Mouse (Mus musculus): ENCODE data around the gene Usp46. TPM values are rescaled to one million over a fixed set of nuclear protein-coding genes. Genes with fewer than 3 reads are reported as not detected.
A peak's percentile ranks its signal among the peaks of the same experiment; 100 is the strongest.

Usp46 gene
- polyA plus RNA-seq (2014; fragmentation: Nextera tagmentation; extraction: Ambion mirVana): 53.1 and 60.0 TPM in 2 replicates

- H3K9ac ChIP-seq (replicated peaks; ENCODE audit: low read length): peak within 1 kb of the TSS; percentile 69
- ATAC-seq (replicated peaks; ENCODE audit: insufficient number of reproducible peaks, low FRiP score, low TSS enrichment, low read depth): peak; percentile 89
- under 1% methylated on average over 55 of the region's 89 CpGs for WGBS
Observed at GRCm38 (mm10) chr5:74067831-74068713, at the start of gene Usp46. Gene Usp46, minus strand, starts transcription at chr5:74068431.

GRCm38 (mm10) chr5:74113961-74114689 lies 45.9 kb upstream of the Usp46 start:
- ATAC-seq (replicated peaks; ENCODE audit: insufficient number of reproducible peaks, low FRiP score, low TSS enrichment, low read depth) (no peak), DNase-seq (ENCODE audit: low spot score) (no peak)
- H3K9me3 ChIP-seq (replicated peaks; ENCODE audit: control insufficient read depth, low read length): no peaks in the 10 kb centered on the region
- WGBS: 84% methylated on average over 7 of the region's 7 CpGs
- no peak overlapping the region for H3K27ac ChIP-seq (replicated peaks; ENCODE audit: low read depth, low read length)
- H3K27me3 ChIP-seq (ENCODE audit: control insufficient read depth, insufficient read depth, low read length): no peaks in the 10 kb centered on the region
- H3K9ac ChIP-seq (replicated peaks; ENCODE audit: low read length): no peak overlapping the region
- H3K36me3 ChIP-seq (replicated peaks; ENCODE audit: control insufficient read depth, insufficient read depth, low read depth, low read length): no peaks in the 10 kb centered on the region
- H3K4me3 ChIP-seq (ENCODE audit: low read depth, low read length): no peak overlapping the region
- H3K4me2 ChIP-seq (ENCODE audit: low read depth, low read length): no peak overlapping the region
- H3K4me1 ChIP-seq (ENCODE audit: control insufficient read depth, insufficient read depth, low read length): no peaks in the 10 kb centered on the region

More at GRCm38 (mm10) chr5:74067831-74068713, at the start of gene Usp46:
- H3K9me3 ChIP-seq (replicated peaks; ENCODE audit: control insufficient read depth, low read length): no peaks in the 10 kb centered on the region
- no peaks in the 10 kb centered on the region for H3K27me3 ChIP-seq (ENCODE audit: control insufficient read depth, insufficient read depth, low read length)
- H3K36me3 ChIP-seq (replicated peaks; ENCODE audit: control insufficient read depth, insufficient read depth, low read depth, low read length): no peaks in the 10 kb centered on the region
- DNase-seq (ENCODE audit: low spot score): peak; percentile 83
- peak within 1 kb of the TSS; percentile 94 for H3K27ac ChIP-seq (replicated peaks; ENCODE audit: low read depth, low read length)
- H3K4me3 ChIP-seq (ENCODE audit: low read depth, low read length): peak within 1 kb of the TSS; percentile 90
- H3K4me2 ChIP-seq (ENCODE audit: low read depth, low read length): peak within 1 kb of the TSS; percentile 53
- H3K4me1 ChIP-seq (ENCODE audit: control insufficient read depth, insufficient read depth, low read length): 0 out of 2 replicates have a peak, but pooled peaks cover 2% of the 10 kb centered on the region

DNA sequence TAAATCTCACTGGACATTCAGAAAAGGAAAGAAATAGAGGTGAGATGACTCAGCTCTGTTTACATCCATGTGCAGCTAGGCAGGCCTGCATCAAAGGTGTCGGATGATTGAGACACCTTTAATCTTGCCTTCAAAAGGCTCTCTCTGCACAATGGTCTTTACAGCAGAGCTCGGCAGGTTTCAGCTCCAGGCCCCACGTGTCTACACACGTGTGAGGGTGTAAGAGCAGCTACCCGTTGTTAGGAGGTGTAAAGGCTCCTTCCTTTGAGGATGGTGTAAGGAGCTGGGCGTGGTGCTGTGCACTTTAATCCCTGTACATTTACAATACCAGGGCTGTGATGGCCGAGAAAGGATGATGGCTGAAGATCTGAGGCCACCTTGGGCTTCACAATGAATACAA lies 37.2 kb upstream of the Usp46 start:
- H3K9ac ChIP-seq (replicated peaks; ENCODE audit: low read length): no peak overlapping the region
- WGBS: 71% methylated on average over 7 of the region's 7 CpGs
- no peak overlapping the region for H3K27ac ChIP-seq (replicated peaks; ENCODE audit: low read depth, low read length)
- no peak overlapping the region for H3K4me2 ChIP-seq (ENCODE audit: low read depth, low read length)
- no peaks in the 10 kb centered on the region for H3K36me3 ChIP-seq (replicated peaks; ENCODE audit: control insufficient read depth, insufficient read depth, low read depth, low read length)
- no peaks in the 10 kb centered on the region for H3K9me3 ChIP-seq (replicated peaks; ENCODE audit: control insufficient read depth, low read length)
- no peak overlapping the region for H3K4me3 ChIP-seq (ENCODE audit: low read depth, low read length)
- H3K27me3 ChIP-seq (ENCODE audit: control insufficient read depth, insufficient read depth, low read length): no peaks in the 10 kb centered on the region
- DNase-seq (ENCODE audit: low spot score): no peak
- H3K4me1 ChIP-seq (ENCODE audit: control insufficient read depth, insufficient read depth, low read length): no peaks in the 10 kb centered on the region
- ATAC-seq (replicated peaks; ENCODE audit: insufficient number of reproducible peaks, low FRiP score, low TSS enrichment, low read depth): no peak

GRCm38 (mm10) chr5:74101761-74102160 lies 33.5 kb upstream of the Usp46 start:
- Histone ChIP-seq H3K9ac (replicated peaks; ENCODE audit: low read length) (no peak overlapping the region), H3K27me3 (ENCODE audit: control insufficient read depth, insufficient read depth, low read length) (no peaks in the 10 kb centered on the region), H3K4me3 (ENCODE audit: low read depth, low read length) (no peak overlapping the region), H3K27ac (replicated peaks; ENCODE audit: low read depth, low read length) (no peak overlapping the region), H3K36me3 (replicated peaks; ENCODE audit: control insufficient read depth, insufficient read depth, low read depth, low read length) (no peaks in the 10 kb centered on the region), H3K4me2 (ENCODE audit: low read depth, low read length) (no peak overlapping the region), H3K9me3 (replicated peaks; ENCODE audit: control insufficient read depth, low read length) (no peaks in the 10 kb centered on the region), H3K4me1 (ENCODE audit: control insufficient read depth, insufficient read depth, low read length) (no peaks in the 10 kb centered on the region)
- DNase-seq (ENCODE audit: low spot score) (no peak), ATAC-seq (replicated peaks; ENCODE audit: insufficient number of reproducible peaks, low FRiP score, low TSS enrichment, low read depth) (no peak)
- 76% methylated on average over 6 of the region's 6 CpGs for WGBS

DNA sequence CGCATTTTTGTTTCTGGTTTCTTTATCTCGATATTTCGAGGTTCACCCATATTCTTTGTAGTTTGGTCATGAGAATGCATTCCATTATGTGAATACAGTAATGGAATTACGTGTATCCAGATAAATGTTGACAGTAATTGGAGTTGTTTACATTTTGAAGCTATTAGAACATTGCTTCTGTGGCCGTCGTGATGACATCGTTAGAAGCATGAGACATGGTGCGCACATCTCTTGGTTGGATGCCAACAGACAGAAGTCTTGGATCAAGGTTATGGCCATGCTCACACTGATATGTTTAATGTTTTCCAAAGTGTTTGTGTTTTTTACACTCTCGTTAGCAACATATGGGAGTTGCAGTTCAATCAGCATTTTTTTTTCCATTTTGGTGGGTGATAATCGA lies 30.8 kb upstream of the Usp46 start:
- 88% methylated on average over 10 of the region's 10 CpGs for WGBS
- Histone ChIP-seq H3K4me2 (ENCODE audit: low read depth, low read length) (no peak overlapping the region), H3K27ac (replicated peaks; ENCODE audit: low read depth, low read length) (no peak overlapping the region), H3K36me3 (replicated peaks; ENCODE audit: control insufficient read depth, insufficient read depth, low read depth, low read length) (no peaks in the 10 kb centered on the region), H3K4me3 (ENCODE audit: low read depth, low read length) (no peak overlapping the region), H3K27me3 (ENCODE audit: control insufficient read depth, insufficient read depth, low read length) (no peaks in the 10 kb centered on the region), H3K4me1 (ENCODE audit: control insufficient read depth, insufficient read depth, low read length) (no peaks in the 10 kb centered on the region), H3K9ac (replicated peaks; ENCODE audit: low read length) (no peak overlapping the region), H3K9me3 (replicated peaks; ENCODE audit: control insufficient read depth, low read length) (no peaks in the 10 kb centered on the region)
- DNase-seq (ENCODE audit: low spot score) (no peak), ATAC-seq (replicated peaks; ENCODE audit: insufficient number of reproducible peaks, low FRiP score, low TSS enrichment, low read depth) (no peak)

DNA sequence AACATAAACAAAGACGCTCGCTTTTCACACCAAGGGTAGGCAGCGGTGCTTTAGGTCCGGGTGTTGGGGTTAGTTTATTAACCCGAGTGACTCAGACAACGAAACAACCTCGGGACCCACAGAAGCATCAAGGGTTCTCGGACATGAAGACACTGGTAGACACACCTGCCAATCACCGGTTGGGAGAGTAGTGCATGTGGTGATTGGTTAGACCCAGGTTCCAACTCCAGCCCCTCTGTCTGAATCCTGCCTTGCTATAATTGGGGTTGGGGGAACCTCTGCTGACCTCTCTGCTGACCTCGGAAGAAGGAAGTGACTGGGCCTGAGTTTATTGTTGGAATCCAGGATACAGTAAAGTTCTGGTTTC lies 29.6 kb upstream of the Usp46 start:
- Histone ChIP-seq H3K4me2 (ENCODE audit: low read depth, low read length) (no peak overlapping the region), H3K9me3 (replicated peaks; ENCODE audit: control insufficient read depth, low read length) (no peaks in the 10 kb centered on the region), H3K4me3 (ENCODE audit: low read depth, low read length) (no peak overlapping the region), H3K9ac (replicated peaks; ENCODE audit: low read length) (no peak overlapping the region), H3K4me1 (ENCODE audit: control insufficient read depth, insufficient read depth, low read length) (no peaks in the 10 kb centered on the region), H3K36me3 (replicated peaks; ENCODE audit: control insufficient read depth, insufficient read depth, low read depth, low read length) (no peaks in the 10 kb centered on the region), H3K27me3 (ENCODE audit: control insufficient read depth, insufficient read depth, low read length) (no peaks in the 10 kb centered on the region), H3K27ac (replicated peaks; ENCODE audit: low read depth, low read length) (no peak overlapping the region)
- WGBS: 82% methylated on average over 10 of the region's 10 CpGs
- DNase-seq (ENCODE audit: low spot score) (no peak), ATAC-seq (replicated peaks; ENCODE audit: insufficient number of reproducible peaks, low FRiP score, low TSS enrichment, low read depth) (no peak)

GRCm38 (mm10) chr5:74097116-74097853 lies 29.1 kb upstream of the Usp46 start:
- Histone ChIP-seq H3K9ac (replicated peaks; ENCODE audit: low read length) (no peak overlapping the region), H3K4me2 (ENCODE audit: low read depth, low read length) (no peak overlapping the region), H3K4me3 (ENCODE audit: low read depth, low read length) (no peak overlapping the region), H3K27ac (replicated peaks; ENCODE audit: low read depth, low read length) (no peak overlapping the region), H3K4me1 (ENCODE audit: control insufficient read depth, insufficient read depth, low read length) (no peaks in the 10 kb centered on the region), H3K36me3 (replicated peaks; ENCODE audit: control insufficient read depth, insufficient read depth, low read depth, low read length) (no peaks in the 10 kb centered on the region), H3K9me3 (replicated peaks; ENCODE audit: control insufficient read depth, low read length) (no peaks in the 10 kb centered on the region), H3K27me3 (ENCODE audit: control insufficient read depth, insufficient read depth, low read length) (no peaks in the 10 kb centered on the region)
- WGBS: 88% methylated on average over 11 of the region's 11 CpGs
- ATAC-seq (replicated peaks; ENCODE audit: insufficient number of reproducible peaks, low FRiP score, low TSS enrichment, low read depth) (no peak), DNase-seq (ENCODE audit: low spot score) (no peak)

Data from embryonic facial prominence, embryonic 11.5 days (tissue).